Mouse (Mus musculus): ENCODE data around the gene Slc25a54. TPM values are rescaled to one million over a fixed set of nuclear protein-coding genes. Genes with fewer than 3 reads are reported as not detected.

The Slc25a54 gene
- polyA plus RNA-seq, 1 experiment from 2014 or later: not detected

- Histone ChIP-seq H3K27ac (ENCODE audit: low read depth) (no peak overlapping the region), H3K36me3 (replicated peaks; ENCODE audit: insufficient read depth, low read length) (no peaks in the 10 kb centered on the region), H3K9me3 (ENCODE audit: low read length) (no peaks in the 10 kb centered on the region), H3K9ac (replicated peaks) (no peak overlapping the region), H3K4me1 (ENCODE audit: insufficient read depth) (no peaks in the 10 kb centered on the region), H3K4me3 (ENCODE audit: low read depth, low read length) (no peak overlapping the region), H3K27me3 (ENCODE audit: insufficient read depth, low read length) (no peaks in the 10 kb centered on the region), H3K4me2 (ENCODE audit: low read depth, low read length) (no peak overlapping the region)
- DNase-seq (no peak), ATAC-seq (no peak)
- WGBS (ENCODE audit: insufficient replicate concordance): 2% methylated on average over 6 of the region's 6 CpGs
- TF ChIP-seq EP300 (IDR thresholded peaks at IDR 0.05; ENCODE audit: low read depth) (no peak), CTCF (IDR thresholded peaks at IDR 0.05; ENCODE audit: low read depth) (peak; percentile 80)
Observed at GRCm38 (mm10) chr3:109062989-109063388, 17.3 kb upstream of the Slc25a54 start.

GRCm38 (mm10) chr3:109084418-109084817 lies 4.1 kb downstream of the Slc25a54 start:
- DNase-seq (no peak), ATAC-seq (no peak)
- TF ChIP-seq CTCF (IDR thresholded peaks at IDR 0.05; ENCODE audit: low read depth) (no peak), EP300 (IDR thresholded peaks at IDR 0.05; ENCODE audit: low read depth) (no peak)
- H3K4me2 ChIP-seq (ENCODE audit: low read depth, low read length): no peak overlapping the region
- H3K36me3 ChIP-seq (replicated peaks; ENCODE audit: insufficient read depth, low read length): no peaks in the 10 kb centered on the region
- 83% methylated on average over 2 of the region's 2 CpGs for WGBS (ENCODE audit: insufficient replicate concordance)
- no peaks in the 10 kb centered on the region for H3K4me1 ChIP-seq (ENCODE audit: insufficient read depth)
- H3K9me3 ChIP-seq (ENCODE audit: low read length): no peaks in the 10 kb centered on the region
- no peak overlapping the region for H3K4me3 ChIP-seq (ENCODE audit: low read depth, low read length)
- H3K27ac ChIP-seq (ENCODE audit: low read depth): no peak overlapping the region
- no peaks in the 10 kb centered on the region for H3K27me3 ChIP-seq (ENCODE audit: insufficient read depth, low read length)
- no peak overlapping the region for H3K9ac ChIP-seq (replicated peaks)

GRCm38 (mm10) chr3:109088460-109088859 lies 8.2 kb downstream of the Slc25a54 start:
- ATAC-seq (no peak), DNase-seq (no peak)
- TF ChIP-seq EP300 (IDR thresholded peaks at IDR 0.05; ENCODE audit: low read depth) (no peak), CTCF (IDR thresholded peaks at IDR 0.05; ENCODE audit: low read depth) (no peak)
- Histone ChIP-seq H3K4me3 (ENCODE audit: low read depth, low read length) (no peak overlapping the region), H3K9me3 (ENCODE audit: low read length) (no peaks in the 10 kb centered on the region), H3K4me1 (ENCODE audit: insufficient read depth) (no peaks in the 10 kb centered on the region), H3K27ac (ENCODE audit: low read depth) (no peak overlapping the region), H3K27me3 (ENCODE audit: insufficient read depth, low read length) (no peaks in the 10 kb centered on the region), H3K9ac (replicated peaks) (no peak overlapping the region), H3K36me3 (replicated peaks; ENCODE audit: insufficient read depth, low read length) (no peaks in the 10 kb centered on the region), H3K4me2 (ENCODE audit: low read depth, low read length) (no peak overlapping the region)
- 44% methylated on average over 2 of the region's 2 CpGs for WGBS (ENCODE audit: insufficient replicate concordance)

GRCm38 (mm10) chr3:109104702-109105101 lies 24.4 kb downstream of the Slc25a54 start:
- Histone ChIP-seq H3K4me2 (ENCODE audit: low read depth, low read length) (no peak overlapping the region), H3K9me3 (ENCODE audit: low read length) (no peaks in the 10 kb centered on the region), H3K27me3 (ENCODE audit: insufficient read depth, low read length) (no peaks in the 10 kb centered on the region), H3K4me1 (ENCODE audit: insufficient read depth) (no peaks in the 10 kb centered on the region), H3K4me3 (ENCODE audit: low read depth, low read length) (no peak overlapping the region), H3K9ac (replicated peaks) (no peak overlapping the region), H3K36me3 (replicated peaks; ENCODE audit: insufficient read depth, low read length) (no peaks in the 10 kb centered on the region), H3K27ac (ENCODE audit: low read depth) (no peak overlapping the region)
- 72% methylated on average over 8 of the region's 8 CpGs for WGBS (ENCODE audit: insufficient replicate concordance)
- DNase-seq (no peak), ATAC-seq (no peak)
- TF ChIP-seq CTCF (IDR thresholded peaks at IDR 0.05; ENCODE audit: low read depth): no peak

DNA sequence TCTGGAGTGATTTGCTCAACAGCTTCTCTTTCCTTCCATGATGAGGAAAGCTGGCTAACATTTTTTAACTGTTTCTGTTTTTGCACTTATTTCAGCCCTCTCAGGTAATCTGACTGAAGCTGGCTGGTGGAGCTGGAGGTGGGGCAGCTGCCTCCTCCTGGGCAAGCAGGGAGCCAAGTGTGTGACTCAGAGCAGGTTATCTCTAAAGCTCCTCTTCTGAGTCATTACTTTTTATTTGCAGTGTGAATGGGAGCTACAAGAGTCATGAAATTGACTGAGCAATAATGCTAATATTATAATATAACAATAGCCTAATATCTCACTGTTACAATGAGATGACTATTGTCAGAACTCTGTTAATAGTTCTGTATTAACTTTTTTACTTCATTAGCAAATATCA lies 36.9 kb downstream of the Slc25a54 start:
- Histone ChIP-seq H3K4me3 (ENCODE audit: low read depth, low read length) (no peak overlapping the region), H3K4me1 (ENCODE audit: insufficient read depth) (no peaks in the 10 kb centered on the region), H3K27ac (ENCODE audit: low read depth) (no peak overlapping the region), H3K27me3 (ENCODE audit: insufficient read depth, low read length) (0 out of 2 replicates have a peak, but pooled peaks cover 2% of the 10 kb centered on the region), H3K4me2 (ENCODE audit: low read depth, low read length) (no peak overlapping the region), H3K36me3 (replicated peaks; ENCODE audit: insufficient read depth, low read length) (no peaks in the 10 kb centered on the region), H3K9ac (replicated peaks) (no peak overlapping the region), H3K9me3 (ENCODE audit: low read length) (peaks cover 2% of the 10 kb centered on the region; the same call in 1 of the 2 replicates)
- DNase-seq (no peak), ATAC-seq (no peak)
- TF ChIP-seq EP300 (IDR thresholded peaks at IDR 0.05; ENCODE audit: low read depth) (no peak), CTCF (IDR thresholded peaks at IDR 0.05; ENCODE audit: low read depth) (no peak)

GRCm38 (mm10) chr3:109119562-109119961 lies 39.3 kb downstream of the Slc25a54 start:
- Histone ChIP-seq H3K36me3 (replicated peaks; ENCODE audit: insufficient read depth, low read length) (no peaks in the 10 kb centered on the region), H3K27ac (ENCODE audit: low read depth) (no peak overlapping the region), H3K4me3 (ENCODE audit: low read depth, low read length) (no peak overlapping the region), H3K9ac (replicated peaks) (no peak overlapping the region), H3K27me3 (ENCODE audit: insufficient read depth, low read length) (0 out of 2 replicates have a peak, but pooled peaks cover 2% of the 10 kb centered on the region), H3K4me1 (ENCODE audit: insufficient read depth) (peaks cover 9% of the 10 kb centered on the region), H3K9me3 (ENCODE audit: low read length) (peaks cover 2% of the 10 kb centered on the region; the same call in 1 of the 2 replicates), H3K4me2 (ENCODE audit: low read depth, low read length) (no peak overlapping the region)
- no peak for ATAC-seq
- 80% methylated on average over 5 of the region's 5 CpGs for WGBS (ENCODE audit: insufficient replicate concordance)
- no peak for DNase-seq
- TF ChIP-seq EP300 (IDR thresholded peaks at IDR 0.05; ENCODE audit: low read depth) (no peak), CTCF (IDR thresholded peaks at IDR 0.05; ENCODE audit: low read depth) (no peak)

GRCm38 (mm10) chr3:109119973-109120372 lies 39.7 kb downstream of the Slc25a54 start:
- ATAC-seq (no peak), DNase-seq (no peak)
- no peak overlapping the region for H3K27ac ChIP-seq (ENCODE audit: low read depth)
- H3K4me2 ChIP-seq (ENCODE audit: low read depth, low read length): no peak overlapping the region
- no peaks in the 10 kb centered on the region for H3K9me3 ChIP-seq (ENCODE audit: low read length)
- 79% methylated on average over 5 of the region's 5 CpGs for WGBS (ENCODE audit: insufficient replicate concordance)
- no peak overlapping the region for H3K9ac ChIP-seq (replicated peaks)
- TF ChIP-seq CTCF (IDR thresholded peaks at IDR 0.05; ENCODE audit: low read depth) (no peak), EP300 (IDR thresholded peaks at IDR 0.05; ENCODE audit: low read depth) (no peak)
- H3K4me3 ChIP-seq (ENCODE audit: low read depth, low read length): no peak overlapping the region
- peaks cover 9% of the 10 kb centered on the region for H3K4me1 ChIP-seq (ENCODE audit: insufficient read depth)
- H3K36me3 ChIP-seq (replicated peaks; ENCODE audit: insufficient read depth, low read length): no peaks in the 10 kb centered on the region
- 0 out of 2 replicates have a peak, but pooled peaks cover 2% of the 10 kb centered on the region for H3K27me3 ChIP-seq (ENCODE audit: insufficient read depth, low read length)
